Mouse (Mus musculus): ENCODE measurements around the gene Spef1. TPM values are rescaled to one million over a fixed set of nuclear protein-coding genes. Genes with fewer than 3 reads are reported as not detected.

The Spef1 gene
- polyA plus RNA-seq, 1 experiment from 2014 or later, result 0.98 TPM

DNA sequence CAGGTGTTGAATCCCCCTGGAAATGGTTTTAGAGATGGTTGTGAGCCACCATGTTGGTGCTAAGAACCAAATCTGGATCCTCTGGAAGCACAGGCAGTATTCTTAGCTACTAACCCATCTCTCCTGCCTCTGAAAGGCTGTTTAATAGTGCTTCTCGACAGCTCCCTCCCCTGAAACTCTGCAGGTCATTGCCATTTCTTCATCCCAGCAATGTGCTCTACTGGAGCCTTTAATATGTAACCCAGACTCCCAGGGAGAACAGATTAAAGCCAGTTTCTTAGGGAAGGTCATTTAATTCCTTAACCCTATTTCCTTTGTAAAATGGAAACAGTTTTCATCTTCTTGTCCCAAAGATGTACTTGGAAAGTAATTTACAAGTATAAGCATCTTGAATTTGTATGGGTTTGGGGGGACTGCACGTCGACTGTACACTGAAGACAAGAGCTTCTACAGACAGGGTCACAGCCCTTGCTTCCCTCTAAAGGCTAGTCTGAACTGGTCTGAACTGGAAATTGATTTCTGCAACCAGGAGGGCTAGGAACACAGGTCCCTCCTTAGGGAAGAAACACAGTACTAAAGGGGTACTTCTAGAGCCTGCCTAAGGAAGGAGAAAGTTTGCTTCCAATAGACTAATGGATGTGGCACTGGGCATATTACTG lies 11.7 kb downstream of the Spef1 start:
- H3K27ac ChIP-seq, result no peak overlapping the region
- H3K36me3 ChIP-seq (ENCODE audit: inconsistent target), result peaks cover 5% of the 10 kb centered on the region; the same call in 1 of the 2 replicates
- WGBS (ENCODE audit: missing documents), result 69% methylated on average over 3 of the region's 3 CpGs
- H3K79me2 ChIP-seq (ENCODE audit: inconsistent target), result peaks cover 35% of the 10 kb centered on the region
- no peak overlapping the region for H3K4me3 ChIP-seq (ENCODE audit: inconsistent target)

DNA sequence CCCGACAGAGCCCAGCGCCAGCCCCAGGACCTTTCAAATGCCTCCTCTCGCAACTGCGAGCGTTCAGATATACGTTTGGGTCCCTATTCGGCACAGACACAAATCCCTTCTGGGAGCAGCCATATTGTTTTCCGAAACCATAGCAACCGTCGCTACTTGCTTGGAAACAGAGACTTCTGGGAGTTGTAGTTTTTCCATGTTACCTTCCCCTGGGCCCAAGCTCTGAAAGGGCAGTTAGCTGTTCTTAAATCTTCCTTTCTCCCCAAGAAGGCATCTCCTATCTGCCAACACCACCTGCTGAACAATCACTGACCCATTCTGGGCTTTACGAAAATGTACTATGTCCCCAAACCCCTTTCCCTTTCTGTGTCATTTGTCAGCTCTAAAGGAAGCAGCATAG lies 12.4 kb downstream of the Spef1 start:
- WGBS (ENCODE audit: missing documents), result 9% methylated on average over 11 of the region's 11 CpGs
- no peak overlapping the region; the same call in 1 of the 2 replicates for H3K4me3 ChIP-seq (ENCODE audit: inconsistent target)

DNA sequence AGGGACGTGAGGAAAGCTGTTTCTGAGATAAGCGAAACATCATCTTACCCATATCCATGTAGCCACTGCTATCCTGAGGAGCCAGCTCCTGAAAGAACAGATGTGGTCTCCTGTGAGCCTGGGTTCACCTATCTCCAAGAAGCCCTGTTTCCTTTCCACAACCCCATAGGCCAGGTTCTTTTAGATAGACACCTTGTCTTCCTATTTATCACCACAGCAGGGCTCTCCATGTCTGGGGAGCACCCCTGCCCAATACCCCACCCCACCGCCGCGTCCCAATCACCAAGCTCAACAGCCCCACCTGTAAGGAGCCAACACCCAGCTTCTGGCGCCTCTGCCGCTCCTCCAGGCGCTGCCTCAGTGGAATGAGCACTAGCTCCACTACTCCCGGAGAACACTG lies 14.8 kb downstream of the Spef1 start:
- Histone ChIP-seq H3K4me3 (ENCODE audit: inconsistent target) (no peak overlapping the region), H3K27ac (no peak overlapping the region), H3K36me3 (ENCODE audit: inconsistent target) (no peaks in the 10 kb centered on the region; the same call in 1 of the 2 replicates), H3K79me2 (ENCODE audit: inconsistent target) (peaks cover 9% of the 10 kb centered on the region)
- WGBS (ENCODE audit: missing documents), result 79% methylated on average over 9 of the region's 9 CpGs

More for the DNA sequence above, 12.4 kb downstream of the Spef1 start:
- Histone ChIP-seq H3K79me2 (ENCODE audit: inconsistent target) (peaks cover 32% of the 10 kb centered on the region), H3K27ac (no peak overlapping the region), H3K36me3 (ENCODE audit: inconsistent target) (peaks cover 5% of the 10 kb centered on the region; the same call in 1 of the 2 replicates)

- Histone ChIP-seq H3K4me3 (ENCODE audit: inconsistent target) (no peak overlapping the region), H3K27ac (no peak overlapping the region), H3K79me2 (ENCODE audit: inconsistent target) (0 out of 2 replicates have a peak, but pooled peaks cover 2% of the 10 kb centered on the region), H3K36me3 (ENCODE audit: inconsistent target) (no peaks in the 10 kb centered on the region; the same call in 1 of the 2 replicates)
- 28% methylated on average over 42 of the region's 43 CpGs for WGBS (ENCODE audit: missing documents)
Measured at GRCm38 (mm10) chr2:131171401-131172104, 15.5 kb downstream of the Spef1 start.

DNA sequence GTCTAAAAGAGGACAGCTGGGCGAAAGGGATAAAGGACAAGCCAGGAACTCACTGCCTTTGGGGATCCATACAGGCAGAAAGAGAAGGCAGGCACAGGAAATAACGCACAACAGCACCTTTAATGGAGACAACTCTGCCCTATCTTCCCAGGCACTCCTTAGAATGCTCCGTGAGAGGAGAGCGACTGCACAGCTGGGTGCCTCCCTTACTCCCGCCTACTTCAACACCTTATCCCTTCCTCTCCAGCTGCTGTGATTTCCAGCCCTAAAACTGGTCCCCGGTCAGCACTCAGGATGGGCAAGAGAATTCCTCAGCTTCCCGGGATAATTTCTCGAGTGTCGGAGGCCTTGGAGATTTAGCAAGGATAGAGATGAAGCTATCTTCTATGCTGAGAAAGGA lies 16.1 kb downstream of the Spef1 start:
- 57% methylated on average over 9 of the region's 9 CpGs for WGBS (ENCODE audit: missing documents)
- Histone ChIP-seq H3K27ac (no peak overlapping the region), H3K79me2 (ENCODE audit: inconsistent target) (no peaks in the 10 kb centered on the region), H3K36me3 (ENCODE audit: inconsistent target) (no peaks in the 10 kb centered on the region), H3K4me3 (ENCODE audit: inconsistent target) (no peak overlapping the region)

DNA sequence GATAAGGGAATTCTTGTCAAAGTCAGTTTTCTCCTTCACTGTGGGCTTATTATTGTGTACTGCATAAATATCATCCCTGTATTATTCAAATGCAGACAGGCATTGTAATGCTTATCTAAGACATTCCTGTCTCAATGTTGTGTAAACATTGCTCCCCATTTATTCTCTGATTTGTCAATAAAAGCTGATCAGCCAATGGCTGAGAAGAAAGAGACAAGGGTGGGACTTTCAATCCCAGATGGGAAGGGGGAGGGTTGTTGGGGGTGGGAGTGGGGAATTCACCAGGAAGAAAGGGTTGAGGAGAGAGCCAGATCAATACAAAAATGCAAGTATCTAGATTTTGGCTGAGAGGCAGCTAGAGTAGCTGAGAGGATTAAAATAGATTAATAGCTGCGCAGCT lies 18.2 kb downstream of the Spef1 start:
- Histone ChIP-seq H3K79me2 (ENCODE audit: inconsistent target) (no peaks in the 10 kb centered on the region), H3K4me3 (ENCODE audit: inconsistent target) (no peak overlapping the region), H3K36me3 (ENCODE audit: inconsistent target) (no peaks in the 10 kb centered on the region), H3K27ac (no peak overlapping the region)
- whole genome bisulfite sequencing (ENCODE audit: missing documents), result 91% methylated on average over 1 of the region's 1 CpGs

DNA sequence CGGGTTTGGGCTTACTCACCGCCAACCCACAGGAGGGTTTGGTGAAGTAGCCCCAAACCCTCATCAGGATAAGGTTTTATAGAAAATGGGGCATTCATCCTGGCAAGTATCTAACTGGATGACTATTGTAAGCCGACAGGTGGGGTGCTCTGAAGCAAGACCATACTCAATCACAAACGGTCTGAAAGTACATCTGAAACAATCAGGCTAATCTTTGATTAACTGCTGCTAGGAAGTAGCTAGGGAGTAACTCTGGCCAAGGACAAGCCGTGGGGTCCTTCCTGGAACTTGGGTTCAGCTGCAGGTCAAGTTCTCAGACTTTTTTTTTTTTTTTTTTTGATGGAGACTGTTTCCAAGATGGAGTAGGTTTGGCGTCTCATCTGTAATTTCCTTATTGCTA lies 19.1 kb downstream of the Spef1 start:
- no peaks in the 10 kb centered on the region for H3K79me2 ChIP-seq (ENCODE audit: inconsistent target)
- H3K4me3 ChIP-seq (ENCODE audit: inconsistent target), result no peak overlapping the region
- WGBS (ENCODE audit: missing documents), result 83% methylated on average over 6 of the region's 6 CpGs
- no peak overlapping the region for H3K27ac ChIP-seq
- H3K36me3 ChIP-seq (ENCODE audit: inconsistent target), result no peaks in the 10 kb centered on the region

DNA sequence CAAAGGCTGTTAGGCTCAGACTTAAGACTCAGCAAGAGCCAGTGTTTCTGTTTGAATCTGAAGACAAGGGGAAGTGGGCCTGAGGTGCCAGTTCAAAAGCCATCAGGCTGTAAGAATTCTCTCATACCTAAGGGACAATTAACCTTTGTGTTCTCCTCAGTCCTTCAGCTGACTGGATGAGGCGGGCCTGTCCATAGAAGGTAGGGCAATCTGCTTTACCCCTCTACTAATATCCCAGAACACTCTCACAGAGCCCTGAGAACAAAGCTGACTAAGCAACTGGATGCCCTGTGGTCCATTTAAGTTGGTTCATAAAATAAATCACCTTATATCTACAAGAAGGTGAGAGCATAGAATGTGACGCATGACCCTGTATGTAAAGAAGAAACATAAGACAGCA lies 20.9 kb downstream of the Spef1 start:
- WGBS (ENCODE audit: missing documents), result 86% methylated on average over 2 of the region's 2 CpGs
- no peak overlapping the region for H3K27ac ChIP-seq
- H3K79me2 ChIP-seq (ENCODE audit: inconsistent target), result no peaks in the 10 kb centered on the region
- H3K36me3 ChIP-seq (ENCODE audit: inconsistent target), result no peaks in the 10 kb centered on the region
- no peak overlapping the region for H3K4me3 ChIP-seq (ENCODE audit: inconsistent target)

GRCm38 (mm10) chr2:131163924-131164323 lies 23.2 kb downstream of the Spef1 start:
- Histone ChIP-seq H3K27ac (no peak overlapping the region), H3K36me3 (ENCODE audit: inconsistent target) (no peaks in the 10 kb centered on the region), H3K79me2 (ENCODE audit: inconsistent target) (peaks cover under 1% of the 10 kb centered on the region; the same call in 1 of the 2 replicates), H3K4me3 (ENCODE audit: inconsistent target) (no peak overlapping the region)
- 93% methylated on average over 7 of the region's 7 CpGs for WGBS (ENCODE audit: missing documents)

DNA sequence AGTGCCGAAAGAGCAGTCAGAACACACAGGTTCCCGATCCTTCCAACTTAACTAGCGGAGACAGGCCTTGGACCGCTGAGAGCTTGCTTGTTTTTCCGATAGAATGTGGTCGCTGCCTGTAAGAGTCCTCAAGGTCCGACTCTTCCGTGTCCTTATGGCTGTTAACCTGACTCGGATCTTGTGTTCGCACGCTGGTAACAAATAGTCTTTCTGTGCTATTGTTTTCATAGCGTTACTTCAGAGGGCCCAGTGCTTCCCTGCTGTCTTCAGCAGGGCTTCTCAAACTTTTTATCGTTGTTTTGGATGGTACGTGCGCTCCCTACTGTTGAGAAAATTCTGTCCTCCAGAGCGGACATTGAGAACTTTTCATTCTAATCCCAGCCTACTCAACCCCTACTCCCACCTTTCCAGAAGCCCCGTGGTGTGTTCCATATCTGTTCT lies 26.4 kb downstream of the Spef1 start:
- Histone ChIP-seq H3K4me3 (ENCODE audit: inconsistent target) (peak overlapping the region; percentile 83), H3K79me2 (ENCODE audit: inconsistent target) (peaks cover 17% of the 10 kb centered on the region; the same call in 1 of the 2 replicates), H3K36me3 (ENCODE audit: inconsistent target) (no peaks in the 10 kb centered on the region), H3K27ac (peak overlapping the region; percentile 52)
- 7% methylated on average over 16 of the region's 17 CpGs for WGBS (ENCODE audit: missing documents)

GRCm38 (mm10) chr2:131159938-131160581 lies 27.0 kb downstream of the Spef1 start, which contains the start of gene 1700037H04Rik:
1700037H04Rik (minus strand) TSS chr2:131160081.
- Histone ChIP-seq H3K79me2 (ENCODE audit: inconsistent target) (peaks cover 17% of the 10 kb centered on the region; the same call in 1 of the 2 replicates), H3K27ac (peak within 1 kb of the TSS; percentile 52), H3K4me3 (ENCODE audit: inconsistent target) (peak within 1 kb of the TSS; percentile 83), H3K36me3 (ENCODE audit: inconsistent target) (no peaks in the 10 kb centered on the region)
- WGBS (ENCODE audit: missing documents), result under 1% methylated on average over 54 of the region's 54 CpGs

- Histone ChIP-seq H3K27ac (peak overlapping the region; percentile 28; the same call in 1 of the 2 replicates), H3K4me3 (ENCODE audit: inconsistent target) (peak overlapping the region; percentile 83), H3K36me3 (ENCODE audit: inconsistent target) (no peaks in the 10 kb centered on the region), H3K79me2 (ENCODE audit: inconsistent target) (peaks cover 17% of the 10 kb centered on the region; the same call in 1 of the 2 replicates)
- WGBS (ENCODE audit: missing documents), result 6% methylated on average over 18 of the region's 18 CpGs
Measured at GRCm38 (mm10) chr2:131159491-131159910, 27.6 kb downstream of the Spef1 start.

DNA sequence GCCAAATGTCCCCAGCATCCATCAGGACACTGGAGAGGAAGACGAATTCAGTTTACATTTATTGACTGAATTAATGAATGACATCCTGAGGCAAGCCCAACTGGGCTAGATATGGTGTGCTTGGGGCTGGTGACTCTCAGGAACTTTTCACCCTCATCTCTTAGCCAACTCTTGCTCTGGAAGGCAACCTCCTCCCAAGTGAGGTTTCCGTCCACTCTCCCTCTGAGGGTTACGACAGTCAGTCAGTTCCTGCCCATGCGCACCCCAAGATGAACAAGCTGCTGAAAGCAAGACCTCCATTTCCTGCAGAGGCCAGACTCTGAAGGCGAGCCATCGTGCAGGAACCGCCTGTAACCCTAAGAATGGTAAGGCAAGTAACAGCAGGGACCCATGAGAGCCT lies 30.1 kb downstream of the Spef1 start:
- H3K79me2 ChIP-seq (ENCODE audit: inconsistent target), result peaks cover 17% of the 10 kb centered on the region; the same call in 1 of the 2 replicates
- WGBS (ENCODE audit: missing documents), result 57% methylated on average over 7 of the region's 7 CpGs
- peaks cover 12% of the 10 kb centered on the region; the same call in 1 of the 2 replicates for H3K36me3 ChIP-seq (ENCODE audit: inconsistent target)
- H3K27ac ChIP-seq, result no peak overlapping the region
- no peak overlapping the region for H3K4me3 ChIP-seq (ENCODE audit: inconsistent target)

- Histone ChIP-seq H3K36me3 (ENCODE audit: inconsistent target) (peaks cover 39% of the 10 kb centered on the region), H3K79me2 (ENCODE audit: inconsistent target) (peaks cover 17% of the 10 kb centered on the region; the same call in 1 of the 2 replicates)
- 96% methylated on average over 4 of the region's 4 CpGs for WGBS (ENCODE audit: missing documents)
Measured at GRCm38 (mm10) chr2:131154036-131154435, 33.0 kb downstream of the Spef1 start.

More at GRCm38 (mm10) chr2:131154036-131154435, 33.0 kb downstream of the Spef1 start:
- no peak overlapping the region for H3K4me3 ChIP-seq (ENCODE audit: inconsistent target)
- H3K27ac ChIP-seq, result no peak overlapping the region

Data from macrophage (primary cell).